Mouse (Mus musculus): ENCODE measurements around the gene Rnf43. TPM values are rescaled to one million over a fixed set of nuclear protein-coding genes. Genes with fewer than 3 reads are reported as not detected.
A peak's percentile ranks its signal among the peaks of the same experiment; 100 is the strongest.

Rnf43 gene
- polyA plus RNA-seq, 1 experiment from 2014 or later, result 1.9 TPM

DNA sequence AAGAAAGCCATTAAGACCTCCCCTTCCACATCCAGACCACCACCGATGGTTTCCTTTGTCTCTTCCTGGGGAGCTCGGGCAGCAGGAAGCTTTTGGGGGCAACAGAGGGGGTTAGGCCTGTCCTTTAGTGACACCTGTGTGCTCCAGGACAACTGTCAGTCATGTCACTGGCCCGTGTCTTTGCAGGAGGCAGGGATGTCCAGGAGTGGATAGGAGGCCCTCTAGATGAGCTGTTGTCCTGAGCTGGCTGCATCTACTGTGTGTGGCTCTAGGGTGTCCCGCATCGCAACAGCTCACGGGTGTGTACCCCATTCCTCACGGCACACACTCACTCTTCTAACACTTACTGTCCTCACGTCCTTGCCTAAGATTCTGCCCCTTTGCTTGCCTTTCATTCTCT is 90.7 kb downstream of the Rnf43 start:
- no peak overlapping the region for H3K4me3 ChIP-seq
- no peaks in the 10 kb centered on the region for H3K36me3 ChIP-seq (replicated peaks)
- no peaks in the 10 kb centered on the region for H3K27me3 ChIP-seq (ENCODE audit: poor library complexity, severe bottlenecking)
- peaks cover 16% of the 10 kb centered on the region for H3K4me1 ChIP-seq
- WGBS, result 86% methylated on average over 8 of the region's 8 CpGs
- H3K9me3 ChIP-seq, result no peaks in the 10 kb centered on the region
- peak overlapping the region; percentile 53; the same call in 1 of the 2 replicates for H3K27ac ChIP-seq
- no peak for DNase-seq (ENCODE audit: extremely low spot score, low spot score)

DNA sequence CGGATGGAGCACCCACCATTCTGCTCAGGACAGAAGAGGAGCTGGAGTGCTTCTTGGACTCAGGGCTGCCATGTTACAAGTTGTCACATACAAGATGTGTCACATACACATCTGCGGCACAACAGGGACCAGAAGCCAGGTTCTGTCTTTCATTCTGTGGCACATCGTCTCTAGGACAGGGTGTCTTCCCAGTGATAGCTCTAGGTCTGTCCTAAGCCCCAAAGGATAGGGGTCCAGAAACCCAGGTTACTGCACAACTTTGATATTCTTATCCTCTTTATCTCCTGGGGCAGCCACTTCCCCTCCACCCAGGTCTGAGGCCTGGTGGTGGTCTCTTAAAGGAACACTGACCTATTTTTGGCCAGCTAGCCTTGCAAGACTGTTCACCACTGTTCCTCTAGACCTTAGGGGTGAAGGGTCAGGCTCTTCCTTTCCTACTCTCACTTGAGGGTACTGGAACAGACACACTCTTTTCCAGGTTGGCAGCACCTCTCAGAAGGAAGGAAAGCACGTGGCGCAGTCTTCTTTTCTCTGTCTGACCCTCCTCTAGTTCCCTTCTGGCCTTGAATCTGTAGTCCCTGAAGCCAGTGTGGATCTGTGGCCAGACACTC is 91.5 kb downstream of the Rnf43 start:
- Histone ChIP-seq H3K4me1 (peaks cover 10% of the 10 kb centered on the region), H3K27me3 (ENCODE audit: poor library complexity, severe bottlenecking) (no peaks in the 10 kb centered on the region), H3K27ac (peak overlapping the region; percentile 53), H3K36me3 (replicated peaks) (no peaks in the 10 kb centered on the region), H3K4me3 (no peak overlapping the region), H3K9me3 (no peaks in the 10 kb centered on the region)
- WGBS, result 90% methylated on average over 5 of the region's 5 CpGs
- no peak for DNase-seq (ENCODE audit: extremely low spot score, low spot score)

GRCm38 (mm10) chr11:87754603-87755002 is 92.1 kb downstream of the Rnf43 start:
- no peak for DNase-seq (ENCODE audit: extremely low spot score, low spot score)
- peaks cover 7% of the 10 kb centered on the region for H3K4me1 ChIP-seq
- peaks cover 5% of the 10 kb centered on the region for H3K27me3 ChIP-seq (ENCODE audit: poor library complexity, severe bottlenecking)
- no peaks in the 10 kb centered on the region for H3K36me3 ChIP-seq (replicated peaks)
- WGBS, result 78% methylated on average over 5 of the region's 5 CpGs
- no peaks in the 10 kb centered on the region for H3K9me3 ChIP-seq
- H3K4me3 ChIP-seq, result no peak overlapping the region
- peak overlapping the region; percentile 53 for H3K27ac ChIP-seq

- DNase-seq (ENCODE audit: extremely low spot score, low spot score), result no peak
Observed at GRCm38 (mm10) chr11:87755360-87756017, 93.0 kb downstream of the Rnf43 start.

GRCm38 (mm10) chr11:87756251-87756820 is 93.8 kb downstream of the Rnf43 start:
- Histone ChIP-seq H3K27ac (peak overlapping the region; percentile 63; the same call in 1 of the 2 replicates), H3K36me3 (replicated peaks) (no peaks in the 10 kb centered on the region), H3K9me3 (no peaks in the 10 kb centered on the region), H3K27me3 (ENCODE audit: poor library complexity, severe bottlenecking) (peaks cover 22% of the 10 kb centered on the region), H3K4me3 (peak overlapping the region; percentile 33), H3K4me1 (peaks cover 20% of the 10 kb centered on the region)
- 88% methylated on average over 15 of the region's 15 CpGs for WGBS
- DNase-seq (ENCODE audit: extremely low spot score, low spot score), result no peak

More at GRCm38 (mm10) chr11:87755360-87756017, 93.0 kb downstream of the Rnf43 start:
- peaks cover 16% of the 10 kb centered on the region for H3K4me1 ChIP-seq
- 87% methylated on average over 17 of the region's 17 CpGs for WGBS
- peak overlapping the region; percentile 11; the same call in 1 of the 2 replicates for H3K27ac ChIP-seq
- H3K27me3 ChIP-seq (ENCODE audit: poor library complexity, severe bottlenecking), result peaks cover 14% of the 10 kb centered on the region
- peak overlapping the region; percentile 33; the same call in 1 of the 2 replicates for H3K4me3 ChIP-seq
- no peaks in the 10 kb centered on the region for H3K36me3 ChIP-seq (replicated peaks)
- no peaks in the 10 kb centered on the region for H3K9me3 ChIP-seq

- peaks cover 20% of the 10 kb centered on the region for H3K4me1 ChIP-seq
- H3K27me3 ChIP-seq (ENCODE audit: poor library complexity, severe bottlenecking), result peaks cover 32% of the 10 kb centered on the region
- WGBS, result 91% methylated on average over 25 of the region's 25 CpGs
- no peaks in the 10 kb centered on the region for H3K9me3 ChIP-seq
- peak overlapping the region; percentile 33 for H3K4me3 ChIP-seq
- no peak for DNase-seq (ENCODE audit: extremely low spot score, low spot score)
- H3K36me3 ChIP-seq (replicated peaks), result no peaks in the 10 kb centered on the region
- H3K27ac ChIP-seq, result no peak overlapping the region
Observed at GRCm38 (mm10) chr11:87757001-87757954, 94.8 kb downstream of the Rnf43 start.

- Histone ChIP-seq H3K36me3 (replicated peaks) (no peaks in the 10 kb centered on the region), H3K9me3 (no peaks in the 10 kb centered on the region), H3K4me3 (no peak overlapping the region), H3K27me3 (ENCODE audit: poor library complexity, severe bottlenecking) (peaks cover 42% of the 10 kb centered on the region), H3K27ac (no peak overlapping the region), H3K4me1 (peaks cover 27% of the 10 kb centered on the region)
- WGBS, result 77% methylated on average over 7 of the region's 7 CpGs
- no peak for DNase-seq (ENCODE audit: extremely low spot score, low spot score)
Observed at GRCm38 (mm10) chr11:87758161-87758911, 95.8 kb downstream of the Rnf43 start.

DNA sequence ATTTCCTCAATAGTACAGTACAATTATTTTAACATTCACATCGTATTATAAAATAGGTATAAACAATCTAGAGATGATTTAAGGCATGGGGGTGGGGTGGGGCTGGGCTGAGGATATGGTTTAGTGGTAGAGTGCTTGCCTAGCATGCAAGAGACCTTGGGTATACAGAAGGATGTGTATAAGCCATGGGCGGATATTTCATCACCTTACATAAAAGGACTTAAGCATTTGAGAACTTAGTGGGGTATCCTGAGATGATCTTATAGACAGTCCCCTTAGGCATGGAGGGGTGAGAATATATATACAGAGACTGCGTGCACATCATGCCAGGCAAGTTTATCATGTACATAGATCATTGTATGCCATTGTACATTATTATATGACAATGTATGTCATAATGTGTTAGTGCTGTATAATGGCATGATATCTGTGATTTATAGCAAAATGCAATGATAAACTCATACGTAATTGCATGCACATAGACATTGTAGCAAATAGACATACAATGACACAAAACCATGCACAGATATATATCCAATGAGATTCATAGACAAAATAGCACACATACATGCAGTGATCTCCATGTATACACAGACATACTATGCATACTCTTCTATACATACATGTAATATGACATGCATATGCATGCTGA is 96.6 kb downstream of the Rnf43 start:
- WGBS, result 76% methylated on average over 4 of the region's 4 CpGs
- Histone ChIP-seq H3K27me3 (ENCODE audit: poor library complexity, severe bottlenecking) (peaks cover 50% of the 10 kb centered on the region), H3K9me3 (no peaks in the 10 kb centered on the region), H3K4me3 (no peak overlapping the region), H3K36me3 (replicated peaks) (no peaks in the 10 kb centered on the region), H3K4me1 (peaks cover 35% of the 10 kb centered on the region), H3K27ac (no peak overlapping the region)
- no peak for DNase-seq (ENCODE audit: extremely low spot score, low spot score)

DNA sequence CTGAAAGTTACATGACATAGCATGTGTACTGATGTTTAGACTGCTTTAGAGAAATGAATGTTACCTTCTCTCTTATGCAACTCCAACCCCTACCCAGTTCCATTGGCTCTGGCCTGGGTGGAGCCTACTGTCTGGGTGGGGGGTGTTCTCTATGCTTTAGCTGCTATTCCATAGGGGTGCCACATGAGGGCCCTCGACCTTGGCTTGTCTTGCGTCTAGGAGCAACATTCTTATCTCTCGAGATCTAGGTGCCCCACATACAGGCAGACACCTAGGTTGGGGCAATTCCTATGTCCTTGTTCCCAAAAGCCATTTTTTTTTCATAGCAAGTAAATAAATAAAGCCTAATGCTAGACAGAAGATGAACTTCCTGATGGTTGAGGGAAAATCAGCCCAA is 97.1 kb downstream of the Rnf43 start:
- peaks cover 55% of the 10 kb centered on the region for H3K27me3 ChIP-seq (ENCODE audit: poor library complexity, severe bottlenecking)
- no peak overlapping the region for H3K27ac ChIP-seq
- no peak overlapping the region for H3K4me3 ChIP-seq
- peaks cover 36% of the 10 kb centered on the region for H3K4me1 ChIP-seq
- WGBS, result 4% methylated on average over 3 of the region's 3 CpGs
- no peaks in the 10 kb centered on the region for H3K36me3 ChIP-seq (replicated peaks)
- no peak for DNase-seq (ENCODE audit: extremely low spot score, low spot score)
- no peaks in the 10 kb centered on the region for H3K9me3 ChIP-seq

GRCm38 (mm10) chr11:87760301-87761081 is 98.0 kb downstream of the Rnf43 start, which contains the start of gene Tspoap1:
TSS of gene Tspoap1 (plus strand) at chr11:87760541.
- Histone ChIP-seq H3K36me3 (replicated peaks) (no peaks in the 10 kb centered on the region), H3K27me3 (ENCODE audit: poor library complexity, severe bottlenecking) (peaks cover 64% of the 10 kb centered on the region), H3K9me3 (no peaks in the 10 kb centered on the region), H3K4me3 (peak within 1 kb of the TSS; percentile 42), H3K4me1 (peaks cover 42% of the 10 kb centered on the region), H3K27ac (peak within 1 kb of the TSS; percentile 16)
- DNase-seq (ENCODE audit: extremely low spot score, low spot score), result peak; percentile 62
- 4% methylated on average over 23 of the region's 23 CpGs for WGBS

- peaks cover 42% of the 10 kb centered on the region for H3K4me1 ChIP-seq
- H3K4me3 ChIP-seq, result peak overlapping the region; percentile 42; the same call in 1 of the 2 replicates
- H3K27me3 ChIP-seq (ENCODE audit: poor library complexity, severe bottlenecking), result peaks cover 71% of the 10 kb centered on the region
- no peaks in the 10 kb centered on the region for H3K36me3 ChIP-seq (replicated peaks)
- no peak overlapping the region for H3K27ac ChIP-seq
- no peaks in the 10 kb centered on the region for H3K9me3 ChIP-seq
- WGBS, result 60% methylated on average over 11 of the region's 11 CpGs
- DNase-seq (ENCODE audit: extremely low spot score, low spot score), result no peak
Observed at GRCm38 (mm10) chr11:87761181-87761721, 98.7 kb downstream of the Rnf43 start.
